Mouse (Mus musculus) cortical plate, adult 2 months (tissue): ENCODE measurements at regions not wholly inside any gene's neighbourhood (a gene's known extent, or its start where the extent isn't known, plus 50 kb on each side); places are given as distances from the start of the nearest gene placed in this dataset.

Source experiments
- H3K27ac ChIP-seq: fragments of 200-500 bp; 2 replicates; pipeline ENCODE4 v1.5.1; 2012; ENCODE audit warnings: low read length, control low read depth, inconsistent platforms; ENCODE audit not compliant: insufficient read depth
- H3K4me1 ChIP-seq: fragments of 200-500 bp; 2 replicates; pipeline ENCODE4 v1.6.1; 2011; ENCODE audit warnings: low read length; ENCODE audit not compliant: control insufficient read depth, insufficient read depth
- H3K4me3 ChIP-seq: fragments of 200-500 bp; 2 replicates; pipeline ENCODE4 v1.5.1; 2011; ENCODE audit warnings: mild to moderate bottlenecking, low read length, control low read depth; ENCODE audit not compliant: insufficient read depth
- CTCF ChIP-seq: fragments of 200-500 bp; IDR thresholded peaks from 2 replicates; pipeline ENCODE4 v1.5.1; 2011; ENCODE audit warnings: mild to moderate bottlenecking, control low read depth, low read length; ENCODE audit not compliant: insufficient read depth; ENCODE audit errors: extremely low read depth
- POLR2A ChIP-seq: fragments of 200-500 bp; IDR thresholded peaks from 2 replicates; pipeline ENCODE4 v1.6.1; 2011; ENCODE audit warnings: mild to moderate bottlenecking, low read length, control low read depth; ENCODE audit not compliant: insufficient read depth; ENCODE audit errors: extremely low read depth

- H3K4me1 ChIP-seq = no peaks in the 10 kb centered on the region
- no peak overlapping the region for H3K4me3 ChIP-seq
- TF ChIP-seq CTCF (no peak), POLR2A (no peak)
- no peak overlapping the region for H3K27ac ChIP-seq
Observed at GRCm38 (mm10) chr1:77592248-77592647, 77.4 kb upstream of the Epha4 start.

GRCm38 (mm10) chr1:77589423-77589822 lies 74.5 kb upstream of the Epha4 start:
- no peak overlapping the region for H3K27ac ChIP-seq
- TF ChIP-seq POLR2A (no peak), CTCF (peak; percentile 16; the same call in 1 of the 2 replicates)
- no peaks in the 10 kb centered on the region for H3K4me1 ChIP-seq
- no peak overlapping the region for H3K4me3 ChIP-seq

GRCm38 (mm10) chr1:77585520-77585919 lies 70.6 kb upstream of the Epha4 start:
- Histone ChIP-seq H3K4me3 (no peak overlapping the region), H3K27ac (no peak overlapping the region), H3K4me1 (no peaks in the 10 kb centered on the region)
- TF ChIP-seq CTCF = no peak
- TF ChIP-seq POLR2A = no peak

DNA sequence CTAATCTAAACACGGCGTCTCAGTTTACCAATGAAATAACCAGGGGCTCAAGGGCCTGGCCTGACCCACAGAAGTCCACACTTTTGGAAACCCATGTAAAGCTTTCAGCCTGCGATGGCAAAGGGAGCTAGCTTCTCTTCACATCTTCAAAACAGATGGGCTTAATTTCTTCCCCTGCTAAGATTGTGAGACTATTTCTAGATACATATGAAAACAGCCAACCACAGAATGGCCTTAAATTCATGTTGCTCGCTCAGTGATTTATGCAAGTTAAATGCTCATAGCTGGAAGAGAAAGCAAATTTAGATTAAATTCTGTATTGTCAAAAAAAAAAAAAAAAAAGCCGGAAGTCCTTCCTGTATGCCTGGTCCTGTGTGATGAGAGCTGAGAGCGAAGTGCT lies 53.2 kb upstream of the Epha4 start:
- Histone ChIP-seq H3K27ac (no peak overlapping the region), H3K4me1 (peaks cover 2% of the 10 kb centered on the region; the same call in 1 of the 2 replicates), H3K4me3 (no peak overlapping the region)
- TF ChIP-seq CTCF (no peak), POLR2A (no peak)

DNA sequence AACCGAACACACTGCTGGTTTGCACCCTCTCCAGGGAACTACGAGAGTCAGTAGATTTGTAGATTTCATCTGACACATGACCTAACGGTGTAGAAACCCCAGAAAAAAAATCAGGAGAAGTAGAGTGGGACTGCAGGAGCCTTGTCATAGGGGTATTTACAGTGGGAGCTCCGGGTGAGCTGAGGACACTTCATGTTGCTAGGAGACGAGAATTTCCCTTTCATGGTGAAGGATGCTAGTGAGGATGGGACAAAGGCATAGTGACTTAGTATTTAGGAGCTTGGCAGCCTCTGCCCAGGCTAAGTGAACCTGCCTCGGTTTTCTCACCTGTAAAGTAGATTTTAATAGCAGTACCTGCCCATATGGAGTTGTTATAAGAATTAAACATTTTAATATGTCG lies 52.8 kb upstream of the Epha4 start:
- no peak overlapping the region for H3K27ac ChIP-seq
- no peak for TF ChIP-seq CTCF
- TF ChIP-seq POLR2A = no peak
- H3K4me3 ChIP-seq = no peak overlapping the region
- H3K4me1 ChIP-seq = peaks cover 2% of the 10 kb centered on the region; the same call in 1 of the 2 replicates
